Mouse (Mus musculus): ENCODE measurements at regions not wholly inside any gene's neighbourhood (a gene's known extent, or its start where the extent isn't known, plus 50 kb on each side); places are given as distances from the start of the nearest gene placed in this dataset.
"Not testable (repeated sequence)": the region's sequence is repeated elsewhere in the genome, so short reads cannot be mapped to it uniquely, and the experiment has no call there.

GRCm38 (mm10) chr12:114964251-114964650, 1083.3 kb upstream of the Zfp386 start:
- TF ChIP-seq CTCF (conservative IDR thresholded peaks at IDR 0.05; ENCODE audit: insufficient read depth, insufficient read length, low read depth, low read length); POLR2A (IDR thresholded peaks at IDR 0.05; ENCODE audit: low read depth, low read length): not testable (repeated sequence)

Measured in kidney, adult 2 months (tissue).